Mouse (Mus musculus): ENCODE data around the gene Rnf41. TPM values are rescaled to one million over a fixed set of nuclear protein-coding genes. Genes with fewer than 3 reads are reported as not detected.

Rnf41 gene
- polyA plus RNA-seq, 1 experiment from 2014 or later, result 31.7 TPM

GRCm38 (mm10) chr10:128474366-128474765, 62.9 kb downstream of the Rnf41 start:
- no peak for DNase-seq (ENCODE audit: low spot score)

DNA sequence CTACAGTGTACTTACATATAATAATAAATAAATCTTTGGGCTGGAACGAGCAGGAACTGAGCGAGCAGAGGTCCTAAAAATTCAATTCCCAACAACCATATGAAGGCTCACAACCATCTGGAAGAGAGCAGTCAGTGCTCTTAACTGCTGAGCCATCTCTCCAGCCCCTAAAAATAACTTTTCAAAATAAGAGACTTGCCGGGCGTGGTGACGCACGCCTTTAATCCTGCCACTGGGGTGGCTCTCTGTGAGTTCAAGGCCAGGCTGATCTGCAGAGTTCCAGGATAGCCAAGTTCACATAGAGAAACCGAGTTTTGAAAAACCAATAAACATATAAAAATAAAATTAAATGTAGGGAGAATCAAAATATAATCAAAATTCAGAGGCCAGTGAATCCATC, 74.9 kb downstream of the Rnf41 start:
- no peak for DNase-seq (ENCODE audit: low spot score)

- no peak for DNase-seq (ENCODE audit: low spot score)
Observed at GRCm38 (mm10) chr10:128487861-128488712, 76.6 kb downstream of the Rnf41 start.

DNA sequence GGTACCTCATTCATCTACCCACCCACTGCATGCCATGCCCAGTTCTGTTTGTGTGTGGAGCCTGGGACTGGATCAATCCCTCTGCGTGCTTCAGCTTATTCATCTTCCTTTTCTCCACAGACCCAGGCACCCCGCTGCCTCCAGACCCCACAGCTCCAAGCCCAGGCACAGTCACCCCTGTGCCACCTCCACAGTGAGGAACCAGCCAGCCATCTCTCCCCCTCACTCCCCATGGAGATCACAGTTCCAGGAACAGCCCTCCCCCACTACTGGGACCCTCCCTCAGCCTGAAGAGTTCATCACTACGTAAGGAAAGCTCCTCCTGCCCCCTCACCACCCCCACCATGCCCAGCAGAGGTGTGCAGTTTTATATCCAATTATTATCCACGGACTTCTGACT, 77.3 kb downstream of the Rnf41 start:
- DNase-seq (ENCODE audit: low spot score), result no peak

DNA sequence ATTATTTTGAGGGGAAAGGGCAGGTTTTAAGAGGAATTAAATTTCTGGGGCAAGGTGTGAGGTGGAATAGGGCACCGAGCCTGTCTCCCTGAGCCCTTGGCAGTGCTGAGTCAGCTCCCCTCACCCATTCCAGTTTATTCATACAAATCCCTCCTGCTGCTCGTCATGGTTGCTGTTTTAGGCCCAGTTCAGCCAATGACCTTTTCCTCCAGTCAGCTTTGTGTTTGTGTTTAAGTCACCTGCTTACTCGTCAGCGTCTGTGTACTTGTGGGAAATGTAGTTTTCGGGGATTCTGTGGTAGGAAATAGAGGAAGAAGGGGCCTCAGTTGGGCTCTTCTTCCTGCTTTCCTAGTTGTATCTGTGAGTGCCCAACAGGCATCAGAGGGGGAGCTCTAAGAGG, 77.9 kb downstream of the Rnf41 start:
- DNase-seq (ENCODE audit: low spot score), result no peak

GRCm38 (mm10) chr10:128489785-128490184, 78.3 kb downstream of the Rnf41 start:
- no peak for DNase-seq (ENCODE audit: low spot score)

- DNase-seq (ENCODE audit: low spot score), result no peak
Observed at GRCm38 (mm10) chr10:128490232-128490631, 78.8 kb downstream of the Rnf41 start.

DNA sequence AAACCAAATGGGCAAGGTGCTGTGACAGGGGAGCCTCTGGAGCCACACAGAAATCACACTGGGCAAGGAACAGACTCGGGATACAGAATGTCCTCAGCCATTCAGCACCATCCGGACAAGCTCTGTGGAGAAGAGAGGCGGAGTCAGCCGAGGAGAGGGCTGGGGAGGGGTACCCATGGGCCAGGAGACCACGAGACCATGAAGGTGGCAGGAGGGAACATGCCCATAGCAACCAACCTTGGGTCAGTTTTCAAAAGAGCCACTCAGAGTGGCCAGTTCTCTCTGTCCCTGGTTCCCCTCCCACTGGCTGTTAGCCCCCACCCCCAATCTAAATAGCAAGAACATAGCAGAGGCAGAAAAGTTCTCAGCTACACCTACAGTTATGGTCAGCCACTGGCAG, 79.5 kb downstream of the Rnf41 start:
- DNase-seq (ENCODE audit: low spot score), result no peak

Small RNAs within 50 kb of the gene (microRNA-seq; reads per million reads assigned to microRNA genes)
- gene Gm25361 (ENCODE audit: borderline number of aligned reads) (not detected), gene Gm26308 (ENCODE audit: borderline number of aligned reads) (not detected), gene Mir6914 (ENCODE audit: borderline number of aligned reads) (2.1 reads per million), gene Mir6915 (ENCODE audit: borderline number of aligned reads) (not detected), gene Mir8105 (ENCODE audit: borderline number of aligned reads) (2.5 reads per million)

Other genes starting within 250 kb of the Rnf41 start
- gene Rbms2, start 231.4 kb upstream of the Rnf41 start, polyA plus RNA-seq (2015; fragmentation: Nextera tagmentation; extraction: Ambion mirVana), result 14.1 and 17.3 TPM in 2 replicates
- gene Gls2, start 217.2 kb upstream of the Rnf41 start, polyA plus RNA-seq (2015; fragmentation: Nextera tagmentation; extraction: Ambion mirVana), result 0.78 and 1.5 TPM in 2 replicates
- 15.4 and 17.1 TPM in 2 replicates for gene Spryd4, start 199.8 kb upstream of the Rnf41 start, polyA plus RNA-seq (2015; fragmentation: Nextera tagmentation; extraction: Ambion mirVana)
- 0.06 TPM in 1 of 2 replicates, not detected in the other for gene Mip, start 185.8 kb upstream of the Rnf41 start, polyA plus RNA-seq (2015; fragmentation: Nextera tagmentation; extraction: Ambion mirVana)
- gene Timeless, start 179.6 kb upstream of the Rnf41 start, polyA plus RNA-seq (2015; fragmentation: Nextera tagmentation; extraction: Ambion mirVana), result 51.7 and 59.7 TPM in 2 replicates
- gene Apon, start 157.6 kb upstream of the Rnf41 start, polyA plus RNA-seq (2015; fragmentation: Nextera tagmentation; extraction: Ambion mirVana), result 0.28 and 0.40 TPM in 2 replicates
- gene Apof, start 143.0 kb upstream of the Rnf41 start, polyA plus RNA-seq (2015; fragmentation: Nextera tagmentation; extraction: Ambion mirVana), result 0.17 TPM in 1 of 2 replicates, not detected in the other
- gene Stat2, start 141.1 kb upstream of the Rnf41 start, polyA plus RNA-seq (2015; fragmentation: Nextera tagmentation; extraction: Ambion mirVana), result 22.6 and 25.1 TPM in 2 replicates
- gene Il23a, start 112.9 kb upstream of the Rnf41 start, polyA plus RNA-seq (2015; fragmentation: Nextera tagmentation; extraction: Ambion mirVana), result 2.5 and 3.1 TPM in 2 replicates
- gene Pan2, start 108.3 kb upstream of the Rnf41 start, polyA plus RNA-seq (2015; fragmentation: Nextera tagmentation; extraction: Ambion mirVana), result 26.2 and 31.8 TPM in 2 replicates
- gene Cnpy2, start 89.2 kb upstream of the Rnf41 start, polyA plus RNA-seq (2015; fragmentation: Nextera tagmentation; extraction: Ambion mirVana), result 223 and 247 TPM in 2 replicates
- 154 and 157 TPM in 2 replicates for gene Cs, start 73.9 kb upstream of the Rnf41 start, polyA plus RNA-seq (2015; fragmentation: Nextera tagmentation; extraction: Ambion mirVana)
- gene Coq10a, start 42.7 kb upstream of the Rnf41 start, polyA plus RNA-seq (2015; fragmentation: Nextera tagmentation; extraction: Ambion mirVana), result 17.1 and 21.8 TPM in 2 replicates
- gene Ankrd52, start 34.5 kb upstream of the Rnf41 start, polyA plus RNA-seq (2015; fragmentation: Nextera tagmentation; extraction: Ambion mirVana), result 7.4 and 9.9 TPM in 2 replicates
- gene Slc39a5, start 10.4 kb upstream of the Rnf41 start, polyA plus RNA-seq (2015; fragmentation: Nextera tagmentation; extraction: Ambion mirVana), result 0.38 and 0.44 TPM in 2 replicates
- gene Nabp2, start 165 bp upstream of the Rnf41 start, polyA plus RNA-seq (2015; fragmentation: Nextera tagmentation; extraction: Ambion mirVana), result 59.0 and 68.0 TPM in 2 replicates
- gene Smarcc2, start 47.6 kb downstream of the Rnf41 start, polyA plus RNA-seq (2015; fragmentation: Nextera tagmentation; extraction: Ambion mirVana), result 37.2 and 41.7 TPM in 2 replicates
- 963 and 1,020 TPM in 2 replicates for gene Myl6, start 82.5 kb downstream of the Rnf41 start, polyA plus RNA-seq (2015; fragmentation: Nextera tagmentation; extraction: Ambion mirVana)
- gene Myl6b, start 87.0 kb downstream of the Rnf41 start, polyA plus RNA-seq (2015; fragmentation: Nextera tagmentation; extraction: Ambion mirVana), result 3.8 and 5.2 TPM in 2 replicates
- 43.2 and 44.6 TPM in 2 replicates for gene Esyt1, start 114.2 kb downstream of the Rnf41 start, polyA plus RNA-seq (2015; fragmentation: Nextera tagmentation; extraction: Ambion mirVana)
- 17.8 and 18.8 TPM in 2 replicates for gene Zc3h10, start 136.1 kb downstream of the Rnf41 start, polyA plus RNA-seq (2015; fragmentation: Nextera tagmentation; extraction: Ambion mirVana)
- 4,302 and 4,551 TPM in 2 replicates for gene Rpl41, start 137.6 kb downstream of the Rnf41 start, polyA plus RNA-seq (2015; fragmentation: Nextera tagmentation; extraction: Ambion mirVana)
- gene Pa2g4, start 154.3 kb downstream of the Rnf41 start, polyA plus RNA-seq (2015; fragmentation: Nextera tagmentation; extraction: Ambion mirVana), result 238 and 264 TPM in 2 replicates
- gene Erbb3, start 178.0 kb downstream of the Rnf41 start, polyA plus RNA-seq (2015; fragmentation: Nextera tagmentation; extraction: Ambion mirVana), result 0.85 and 0.87 TPM in 2 replicates
- gene Rps26, start 215.1 kb downstream of the Rnf41 start, polyA plus RNA-seq (2015; fragmentation: Nextera tagmentation; extraction: Ambion mirVana), result 1,143 and 1,215 TPM in 2 replicates
- gene Ikzf4, start 234.3 kb downstream of the Rnf41 start, polyA plus RNA-seq (2015; fragmentation: Nextera tagmentation; extraction: Ambion mirVana), result 0.98 and 1.1 TPM in 2 replicates